Mouse (Mus musculus): ENCODE measurements around the gene Otub1. TPM values are rescaled to one million over a fixed set of nuclear protein-coding genes. Genes with fewer than 3 reads are reported as not detected.
A peak's percentile ranks its signal among the peaks of the same experiment; 100 is the strongest.

The Otub1 gene
- total RNA-seq, 4 experiments from 2014 or later = 277 to 297 (median 291) TPM

- DNase-seq (ENCODE audit: low spot score in 2 of 2) = peak in 1 of 2 experiments; percentile 70
Observed at GRCm38 (mm10) chr19:7148541-7149085, 57.5 kb downstream of the Otub1 start.

Other genes starting within 250 kb of the Otub1 start
- gene Ppp1r14b, start 231.3 kb downstream of the Otub1 start, total RNA-seq (2022) = 10 to 100 TPM; 55.4 to 81.1 (median 63.5) TPM
- 10 to 100 TPM; 13.4 to 19.9 (median 18.0) TPM for gene Plcb3, start 229.8 kb downstream of the Otub1 start, total RNA-seq (2022)
- 100 to 1,000 TPM in 1 of 4 experiments, 10 to 100 TPM in 3; 63.5 to 104 (median 83.1) TPM for gene Fkbp2, start 225.8 kb downstream of the Otub1 start, total RNA-seq (2022)
- 10 to 100 TPM; 80.4 to 93.8 (median 90.1) TPM for gene Vegfb, start 218.7 kb downstream of the Otub1 start, total RNA-seq (2022)
- gene Dnajc4, start 213.7 kb downstream of the Otub1 start, total RNA-seq (2022) = 10 to 100 TPM; 26.1 to 29.9 (median 29.5) TPM
- 10 to 100 TPM; 13.7 to 17.4 (median 14.2) TPM for gene Nudt22, start 210.2 kb downstream of the Otub1 start, total RNA-seq (2022)
- gene Trpt1, start 210.2 kb downstream of the Otub1 start, total RNA-seq (2022) = 10 to 100 TPM; 16.5 to 20.8 (median 16.6) TPM
- 10 to 100 TPM in 2 of 4 experiments, 1 to 10 TPM in 2; 3.7 to 17.8 (median 9.2) TPM for gene Fermt3, start 186.8 kb downstream of the Otub1 start, total RNA-seq (2022)
- 100 to 1,000 TPM; 155 to 228 (median 191) TPM for gene Stip1, start 166.3 kb downstream of the Otub1 start, total RNA-seq (2022)
- gene Macrod1, start 149.5 kb downstream of the Otub1 start, total RNA-seq (2022) = 10 to 100 TPM; 19.2 to 21.4 (median 20.1) TPM
- gene Flrt1, start 100.6 kb downstream of the Otub1 start, total RNA-seq (2022) = 10 to 100 TPM; 18.9 to 23.5 (median 21.5) TPM
- gene Cox8a, start 11.3 kb upstream of the Otub1 start, total RNA-seq (2022) = 1,000 to 10,000 TPM; 1,017 to 1,089 (median 1,062) TPM
- gene Naa40, start 34.9 kb upstream of the Otub1 start, total RNA-seq (2022) = 10 to 100 TPM; 34.6 to 44.2 (median 36.6) TPM
- 10 to 100 TPM; 12.7 to 17.0 (median 14.6) TPM for gene Rcor2, start 61.0 kb upstream of the Otub1 start, total RNA-seq (2022)
- gene Mark2, start 135.5 kb upstream of the Otub1 start, total RNA-seq (2022) = 100 to 1,000 TPM; 101 to 135 (median 120) TPM
- gene Spindoc, start 176.7 kb upstream of the Otub1 start, total RNA-seq (2022) = 10 to 100 TPM; 31.8 to 36.3 (median 33.9) TPM
- 10 to 100 TPM; 37.1 to 44.0 (median 40.6) TPM for gene 2700081O15Rik, start 211.3 kb upstream of the Otub1 start, total RNA-seq (2022)